Mouse (Mus musculus) adrenal gland (tissue): Measurements from ENCODE around the gene Nemf.
"Not testable (repeated sequence)": the region's sequence is repeated elsewhere in the genome, so short reads cannot be mapped to it uniquely, and the experiment has no call there.

ENCODE experiments used
- intact Hi-C: fragments of 180-260 bp; cut with DNase I; formaldehyde crosslinking; loops from one replicate; pipeline ENCODE4 v1.15.1; 2025
- long read RNA-seq, 2 experiments: library from polyadenylated mRNA; unstranded; transcript quantifications; one replicate each; pipeline ENCODE4 v2.0.0; 2020; ENCODE audit warnings: borderline replicate concordance in 1 of 2; ENCODE audit not compliant: insufficient replicate concordance in 1 of 2

Nemf gene
- long read RNA-seq, experiment 1, partial matches to known transcripts = 53 of 64 reads
- long read RNA-seq, experiment 1, other reads (novel, unspliced or antisense) = 8 of 64 reads
- long read RNA-seq, experiment 2, transcript Nemf-212 (14 exons, 1,340 nt) = major isoform, 6 of 90 reads
- long read RNA-seq, experiment 2, partial matches to known transcripts = 68 of 90 reads
- long read RNA-seq, experiment 2, other reads (novel, unspliced or antisense) = 15 of 90 reads

GRCm38 (mm10) chr12:69356546-69357299 is at the start of gene Nemf:
Nemf (minus strand) TSS chr12:69357165.
- intact Hi-C loops = no loop called here

DNA sequence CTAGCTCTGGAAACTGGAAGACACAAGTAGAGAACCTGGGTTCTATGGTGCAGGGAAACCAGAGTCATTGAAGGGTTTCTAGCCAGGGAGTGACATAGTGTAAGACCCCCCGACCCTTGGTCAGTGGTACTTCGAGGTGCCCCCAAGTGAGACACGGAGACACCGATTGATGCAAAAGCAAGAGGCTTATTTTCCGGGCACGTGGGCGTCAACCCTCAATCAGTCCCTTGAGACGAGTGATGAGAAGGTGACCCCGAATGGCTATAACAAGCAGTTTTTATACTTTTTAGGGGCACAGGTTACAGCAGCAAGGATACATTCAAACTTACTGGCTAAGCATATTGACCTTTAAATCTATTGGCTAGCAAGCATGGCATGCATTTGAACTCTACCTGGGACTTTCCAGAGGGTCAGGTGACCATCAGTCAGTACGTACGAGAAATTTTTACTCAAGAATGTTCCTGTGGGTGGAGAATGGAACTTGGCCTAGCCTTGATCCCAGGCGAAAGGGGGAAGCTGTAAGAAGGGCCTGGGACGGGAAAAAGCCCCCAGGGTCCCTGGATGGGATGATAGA is 45.7 kb upstream of the Nemf start:
- intact Hi-C loops = no loop called here

- intact Hi-C loops = no loop called here
Measured at GRCm38 (mm10) chr12:69402100-69402499, 45.1 kb upstream of the Nemf start.

GRCm38 (mm10) chr12:69400871-69401286 is 43.9 kb upstream of the Nemf start:
- intact Hi-C loops = no loop called here

DNA sequence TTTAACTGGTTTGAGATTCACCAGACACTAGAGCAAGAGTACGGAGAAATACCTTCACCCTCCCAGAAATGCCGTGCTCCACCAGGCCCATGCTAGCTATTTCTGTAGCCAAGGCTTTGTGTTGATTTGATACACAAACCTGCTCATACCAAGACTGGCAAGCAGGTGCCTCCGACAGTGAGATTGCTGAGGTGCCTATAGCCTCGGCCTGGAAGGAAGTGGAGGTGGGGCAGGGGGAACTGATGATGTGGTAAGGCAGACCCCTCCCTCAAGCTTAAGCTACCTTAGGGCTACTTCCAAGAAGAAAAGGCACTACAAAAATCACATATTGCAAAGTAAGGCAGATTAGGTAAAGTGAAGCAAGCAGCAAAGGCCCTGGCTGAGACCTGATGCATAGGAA is 43.4 kb upstream of the Nemf start:
- intact Hi-C loops = no loop called here

DNA sequence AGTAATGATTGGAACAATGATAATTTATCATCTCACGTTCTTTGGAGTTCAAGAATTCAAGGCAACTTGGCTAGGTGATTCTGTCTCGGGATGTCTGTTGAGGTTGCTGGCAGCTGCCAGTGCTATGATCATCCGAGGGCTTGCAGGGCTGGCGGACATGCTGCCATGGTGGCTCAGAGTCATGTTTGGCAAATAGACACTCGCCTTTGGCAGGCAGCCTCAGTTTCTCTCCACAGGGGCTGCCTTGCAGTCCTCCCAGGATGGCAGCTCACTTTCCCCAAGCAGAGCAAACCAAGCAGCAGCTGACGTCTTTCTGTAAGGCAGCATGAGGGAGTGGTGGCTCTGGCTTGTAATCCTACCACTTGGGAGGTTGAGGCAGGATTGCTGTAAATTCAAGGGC is 37.5 kb upstream of the Nemf start:
- intact Hi-C loops = no loop called here

- intact Hi-C loops = no loop called here
Measured at GRCm38 (mm10) chr12:69393076-69393475, 36.1 kb upstream of the Nemf start.

- intact Hi-C loops = no loop called here
Measured at GRCm38 (mm10) chr12:69390000-69390698, 33.2 kb upstream of the Nemf start.

GRCm38 (mm10) chr12:69389273-69389938 is 32.4 kb upstream of the Nemf start:
- intact Hi-C loops = no loop called here

DNA sequence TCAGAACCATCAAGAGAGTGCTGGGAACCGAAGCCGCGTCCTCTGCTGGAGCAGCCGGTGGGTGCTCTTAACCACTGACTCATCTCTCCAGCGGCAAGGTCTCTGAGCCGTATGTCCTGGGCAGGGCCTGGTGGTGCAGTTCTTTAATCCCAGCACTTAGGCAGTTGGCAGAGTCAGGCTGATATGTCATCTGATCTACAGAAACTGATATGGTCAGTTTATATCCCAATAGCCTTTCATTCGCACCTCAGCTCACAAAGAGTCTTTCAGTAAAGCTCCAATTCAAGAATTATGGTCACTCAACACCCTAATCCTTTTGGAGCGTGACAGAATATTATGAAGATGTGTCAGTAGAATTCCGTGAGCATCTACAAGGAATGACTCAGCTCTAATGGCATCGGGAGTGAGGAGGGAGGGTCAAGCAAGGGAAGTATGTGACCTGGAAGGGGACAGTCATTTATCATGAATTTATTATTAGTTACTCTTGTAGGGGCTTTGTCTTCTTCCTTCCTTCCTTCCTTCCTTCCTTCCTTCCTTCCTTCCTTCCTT is 31.4 kb upstream of the Nemf start:
- intact Hi-C loops = no loop called here

GRCm38 (mm10) chr12:69386281-69386732 is 29.3 kb upstream of the Nemf start:
- intact Hi-C loops = not testable (repeated sequence)

DNA sequence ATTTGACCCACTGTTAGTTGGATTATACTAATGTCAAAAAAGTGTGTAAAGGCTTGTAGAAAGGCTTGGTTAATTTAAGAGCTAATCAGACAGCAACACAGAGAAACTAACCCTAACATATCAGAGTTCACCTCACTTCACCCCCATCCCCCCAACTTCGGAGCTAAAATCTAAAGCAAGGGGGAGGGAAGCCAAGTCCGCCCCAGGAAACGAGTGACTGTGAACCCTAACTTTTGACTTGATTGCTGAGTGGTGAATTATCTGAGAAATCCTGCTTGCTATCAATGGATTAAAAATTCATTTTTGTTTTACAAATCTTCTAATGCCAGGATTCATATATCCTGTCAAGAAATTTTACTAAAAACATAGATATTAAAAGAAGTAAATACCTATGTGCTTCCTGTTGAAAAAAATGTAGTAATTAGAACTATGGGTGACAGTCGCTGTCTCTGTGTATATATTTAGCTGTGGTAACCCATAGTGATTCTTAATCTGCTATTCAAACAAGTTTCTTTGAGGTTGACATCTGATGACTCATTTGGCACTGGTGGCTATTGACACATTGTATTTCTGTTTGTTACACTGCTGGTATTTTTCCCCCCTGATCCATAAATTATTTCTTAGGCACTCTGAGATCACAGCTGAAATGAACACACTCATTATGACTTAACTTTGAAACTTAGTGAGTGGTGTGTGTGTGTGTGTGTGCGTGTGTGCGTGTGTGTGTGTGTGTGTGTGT is 28.7 kb upstream of the Nemf start:
- intact Hi-C loops = no loop called here

GRCm38 (mm10) chr12:69384606-69385005 is 27.6 kb upstream of the Nemf start:
- intact Hi-C loops = no loop called here

- intact Hi-C loops = no loop called here
Measured at GRCm38 (mm10) chr12:69382880-69383279, 25.9 kb upstream of the Nemf start.

GRCm38 (mm10) chr12:69378558-69379454 is 21.8 kb upstream of the Nemf start:
- intact Hi-C loops = loop anchor here (10.0 kb wide), 2 partner anchors 76 to 196 kb away; no protein-coding TSS in a partner anchor

GRCm38 (mm10) chr12:69377636-69378035 is 20.7 kb upstream of the Nemf start:
- intact Hi-C loops = loop anchor here (10.0 kb wide), 2 partner anchors 77 to 197 kb away; no protein-coding TSS in a partner anchor

DNA sequence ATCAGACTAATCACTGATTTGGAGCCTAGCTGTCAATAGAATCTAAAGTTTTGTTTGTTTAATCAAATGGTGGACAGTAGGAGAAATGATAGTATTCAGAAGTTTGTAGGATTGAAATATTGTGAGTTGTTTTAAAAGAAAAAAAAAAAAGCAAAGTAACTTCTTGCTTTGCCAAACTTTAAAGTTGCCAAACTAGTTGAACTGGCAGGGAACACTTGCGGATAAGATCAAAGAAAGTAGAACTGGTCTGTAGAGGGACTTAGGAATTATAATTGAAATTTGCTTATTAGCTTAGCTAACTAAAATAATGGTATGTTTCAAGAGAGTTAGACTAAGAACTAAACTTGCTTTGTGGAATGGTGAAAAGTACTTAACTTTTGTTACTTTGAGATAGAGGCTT is 20.2 kb upstream of the Nemf start:
- intact Hi-C loops = loop anchor here (10.0 kb wide), 2 partner anchors 78 to 198 kb away; no protein-coding TSS in a partner anchor

GRCm38 (mm10) chr12:69376132-69376531 is 19.2 kb upstream of the Nemf start:
- intact Hi-C loops = loop anchor here (10.0 kb wide), 2 partner anchors 79 to 199 kb away; no protein-coding TSS in a partner anchor
